Comparison of ENCODE assay signal across 11 mouse cellular contexts in genomic region chr2:59757015-59757414, GRCm38 (mm10).
DNase-seq lines count a peak whose midpoint lies in the region; ATAC-seq and TF ChIP-seq lines count a peak whose summit lies in the region.
"Had no signal": no experiment of that assay in that cellular context is flagged by ENCODE, and none has a peak within 500 bp of the region (broad histone marks: within the 10 kb centered on the region; RNA-seq: fewer than 3 reads in every experiment).

No protein-coding gene starts in this region.

- H3K79me2 ChIP-seq in MEL (ENCODE audit: control insufficient read depth, insufficient read depth, low read length, poor library complexity): no peaks in the 10 kb centered on the region

- no peaks in the 10 kb centered on the region for H3K9me3 ChIP-seq in hindbrain, embryonic 14.5 days (ENCODE audit: control insufficient read depth, low read length)
- H3K9me3 ChIP-seq in hindbrain, embryonic 11.5 days (ENCODE audit: control insufficient read depth, low read length): no peaks in the 10 kb centered on the region
- no peaks in the 10 kb centered on the region for H3K9me3 ChIP-seq in MEL (replicated peaks; ENCODE audit: insufficient read depth, low read length)
- no peaks in the 10 kb centered on the region for H3K9me3 ChIP-seq in hindbrain, embryonic 16.5 days (ENCODE audit: control insufficient read depth, low read length)
- H3K9me3 ChIP-seq: limb, embryonic 13.5 days had no signal

- H3K9ac ChIP-seq in hindbrain, embryonic 14.5 days: no peak overlapping the region
- H3K9ac ChIP-seq in hindbrain, embryonic 11.5 days (ENCODE audit: low read depth, low read length): no peak overlapping the region
- no peak overlapping the region for H3K9ac ChIP-seq in MEL (ENCODE audit: control insufficient read depth, low read depth, low read length, poor library complexity, severe bottlenecking)
- H3K9ac ChIP-seq in hindbrain, embryonic 16.5 days (ENCODE audit: low read depth, low read length): no peak overlapping the region

- TF ChIP-seq RAD21 in MEL (IDR thresholded peaks at IDR 0.05; ENCODE audit: low read depth, low read length): peak; percentile 21

- ATAC-seq in hindbrain, embryonic 14.5 days (ENCODE audit: low FRiP score): peak; percentile 48; the same call in 1 of the 2 replicates
- no peak for ATAC-seq in hindbrain, embryonic 11.5 days (ENCODE audit: low FRiP score)
- peak; percentile 81 for ATAC-seq in hindbrain, embryonic 16.5 days

- H3K4me3 ChIP-seq in hindbrain, embryonic 14.5 days (replicated peaks; ENCODE audit: low read length): no peak overlapping the region
- H3K4me3 ChIP-seq in hindbrain, embryonic 11.5 days (ENCODE audit: low read depth, low read length): no peak overlapping the region
- H3K4me3 ChIP-seq in MEL (ENCODE audit: control insufficient read depth in 1 of 2, insufficient read depth in 1 of 2, low read depth in 2 of 2, low read length in 2 of 2): no peak overlapping the region
- no peak overlapping the region for H3K4me3 ChIP-seq in hindbrain, embryonic 16.5 days (ENCODE audit: low read length)
- H3K4me3 ChIP-seq: limb, embryonic 13.5 days had no signal

- DNase-seq in hindbrain, embryonic 14.5 days (ENCODE audit: low spot score): peak; percentile 60
- no peak for DNase-seq in hindbrain, embryonic 11.5 days (ENCODE audit: low spot score)
- peak; percentile 52 for DNase-seq in 416B (ENCODE audit: low read depth)
- DNase-seq in MEL (ENCODE audit: low read depth, low spot score): no peak
- DNase-seq in adrenal gland, postnatal 14 days: no peak
- DNase-seq in kidney, adult 11 months: no peak
- no peak for DNase-seq in urinary bladder, postnatal 36 days (ENCODE audit: low spot score in 2 of 2)
- DNase-seq: gastrocnemius, postnatal 36 days; kidney, postnatal 14 days had no signal

- no peak for TF ChIP-seq EP300 in MEL (IDR thresholded peaks at IDR 0.05; ENCODE audit: low read depth in 1 of 2, low read length in 2 of 2)

- no peaks in the 10 kb centered on the region for H3K4me1 ChIP-seq in hindbrain, embryonic 14.5 days (replicated peaks; ENCODE audit: control insufficient read depth, insufficient read depth, low read length)
- H3K4me1 ChIP-seq in hindbrain, embryonic 11.5 days (replicated peaks; ENCODE audit: control insufficient read depth, insufficient read depth, low read length): no peaks in the 10 kb centered on the region
- H3K4me1 ChIP-seq in MEL (ENCODE audit: control insufficient read depth in 1 of 2, insufficient read depth in 2 of 2, low read length in 2 of 2): no peaks in the 10 kb centered on the region
- peaks cover 2% of the 10 kb centered on the region; the same call in 1 of the 2 replicates for H3K4me1 ChIP-seq in hindbrain, embryonic 16.5 days (ENCODE audit: control insufficient read depth, insufficient read depth, low read depth, low read length)

- no peak overlapping the region for H3K4me2 ChIP-seq in hindbrain, embryonic 14.5 days (replicated peaks)
- no peak overlapping the region for H3K4me2 ChIP-seq in hindbrain, embryonic 11.5 days (replicated peaks; ENCODE audit: low read depth, low read length)
- no peak overlapping the region for H3K4me2 ChIP-seq in hindbrain, embryonic 16.5 days (ENCODE audit: low read length)
- H3K4me2 ChIP-seq: limb, embryonic 13.5 days had no signal

- 68% methylated on average over 6 of the region's 6 CpGs for WGBS in hindbrain, embryonic 14.5 days
- WGBS in hindbrain, embryonic 11.5 days: 83% methylated on average over 6 of the region's 6 CpGs
- 61% methylated on average over 6 of the region's 6 CpGs for WGBS in hindbrain, embryonic 16.5 days

- TF ChIP-seq CTCF in MEL (IDR thresholded peaks at IDR 0.05 in 2 of 3, conservative IDR thresholded peaks at IDR 0.05 in 1 of 3; ENCODE audit: control insufficient read depth in 1 of 3, insufficient read depth in 1 of 3, low read depth in 2 of 3, low read length in 3 of 3, poor library complexity in 1 of 3, severe bottlenecking in 1 of 3): no peak

- no peak for TF ChIP-seq POLR2A in MEL (IDR thresholded peaks at IDR 0.05; ENCODE audit: control insufficient read depth in 1 of 2, insufficient read depth in 1 of 2, low read depth in 1 of 2, low read length in 2 of 2, poor library complexity in 1 of 2)

- H3K27ac ChIP-seq in hindbrain, embryonic 14.5 days: no peak overlapping the region
- no peak overlapping the region for H3K27ac ChIP-seq in hindbrain, embryonic 11.5 days (ENCODE audit: low read depth, low read length)
- H3K27ac ChIP-seq in MEL (ENCODE audit: control insufficient read depth, low read depth, low read length): no peak overlapping the region
- no peak overlapping the region for H3K27ac ChIP-seq in hindbrain, embryonic 16.5 days (ENCODE audit: low read depth, low read length)

- no peaks in the 10 kb centered on the region for H3K27me3 ChIP-seq in hindbrain, embryonic 14.5 days (ENCODE audit: control insufficient read depth, insufficient read depth, low read length)
- H3K27me3 ChIP-seq in hindbrain, embryonic 11.5 days (ENCODE audit: control insufficient read depth, insufficient read depth, low read length): no peaks in the 10 kb centered on the region
- no peaks in the 10 kb centered on the region; a peak in 1 of 4 replicates for H3K27me3 ChIP-seq in MEL (ENCODE audit: control insufficient read depth in 1 of 2, insufficient read depth in 2 of 2, low read length in 2 of 2)
- H3K27me3 ChIP-seq in hindbrain, embryonic 16.5 days (replicated peaks; ENCODE audit: control insufficient read depth, insufficient read depth, low read length): no peaks in the 10 kb centered on the region
- H3K27me3 ChIP-seq: limb, embryonic 13.5 days had no signal

- no peaks in the 10 kb centered on the region; the same call in 1 of the 2 replicates for H3K36me3 ChIP-seq in hindbrain, embryonic 14.5 days (replicated peaks; ENCODE audit: control insufficient read depth, insufficient read depth)
- H3K36me3 ChIP-seq in hindbrain, embryonic 11.5 days (ENCODE audit: control insufficient read depth, insufficient read depth, low read length): no peaks in the 10 kb centered on the region
- no peaks in the 10 kb centered on the region for H3K36me3 ChIP-seq in MEL (ENCODE audit: control insufficient read depth in 1 of 2, insufficient read depth in 2 of 2, low read length in 2 of 2)
- no peaks in the 10 kb centered on the region for H3K36me3 ChIP-seq in hindbrain, embryonic 16.5 days (ENCODE audit: control insufficient read depth, insufficient read depth, low read length)

TF ChIP-seq in MEL, 35 proteins besides CTCF, POLR2A, EP300 and RAD21:
- TF ChIP-seq SMC3 (IDR thresholded peaks at IDR 0.05; ENCODE audit: low read depth, low read length) (peak; percentile 10; the same call in 1 of the 2 replicates), MAX (IDR thresholded peaks at IDR 0.05; ENCODE audit: low read length) (no peak), POLR2AphosphoS2 (IDR thresholded peaks at IDR 0.05; ENCODE audit: low read length) (no peak), UBTF (IDR thresholded peaks at IDR 0.05; ENCODE audit: borderline replicate concordance, insufficient read depth, low read depth, low read length) (no peak), JUND (IDR thresholded peaks at IDR 0.05; ENCODE audit: low read depth, low read length) (no peak), ELF1 (IDR thresholded peaks at IDR 0.05; ENCODE audit: low read depth, low read length) (no peak), GATA1 (IDR thresholded peaks at IDR 0.05; ENCODE audit: low read depth, low read length) (no peak)

Comparison
In these comparisons a context has a peak if more than half of its experiments do, and no peak if none do; other contexts are left out.
1. DNase-seq: peak in hindbrain, embryonic 14.5 days (single experiment) and 416B (single experiment); none in hindbrain, embryonic 11.5 days (single experiment), MEL (single experiment), adrenal gland, postnatal 14 days (single experiment), kidney, adult 11 months (single experiment) and urinary bladder, postnatal 36 days (0 of 2).